Mouse (Mus musculus) embryonic facial prominence, embryonic 14.5 days (tissue): ENCODE measurements at regions not wholly inside any gene's neighbourhood (a gene's known extent, or its start where the extent isn't known, plus 50 kb on each side); places are given as distances from the start of the nearest gene placed in this dataset.
A peak's percentile ranks its signal among the peaks of the same experiment; 100 is the strongest.

Source experiments
- ATAC-seq: fragments of 200-750 bp; cut with Nextera tagmentation; 2 replicates; pipeline ENCODE4 v1.8.0; 2017; ENCODE audit warnings: low read depth, moderate number of reproducible peaks, moderate TSS enrichment
- DNase-seq: peaks from one replicate; pipeline ENCODE4 v3.0.0-alpha.2; 2015; ENCODE audit warnings: low spot score
- H3K27ac ChIP-seq: fragments of 300-500 bp; sonication (generic); replicated peaks from 2 replicates; pipeline ENCODE4 v1.5.1; 2014; ENCODE audit warnings: low read depth, mild to moderate bottlenecking, low read length, moderate library complexity
- H3K27me3 ChIP-seq: fragments of 300-500 bp; sonication (generic); replicated peaks from 2 replicates; pipeline ENCODE4 v1.6.1; 2014; ENCODE audit warnings: low read length; ENCODE audit not compliant: control insufficient read depth, insufficient read depth
- H3K36me3 ChIP-seq: fragments of 300-500 bp; sonication (generic); 2 replicates; pipeline ENCODE4 v1.6.1; 2014; ENCODE audit warnings: low read length, mixed read lengths; ENCODE audit not compliant: control insufficient read depth, insufficient read depth
- H3K4me1 ChIP-seq: fragments of 300-500 bp; sonication (generic); 2 replicates; pipeline ENCODE4 v1.6.1; 2014; ENCODE audit warnings: antibody characterized with exemption, low read length; ENCODE audit not compliant: control insufficient read depth, insufficient read depth
- H3K4me2 ChIP-seq: fragments of 300-500 bp; sonication (generic); 2 replicates; pipeline ENCODE4 v1.6.1; 2014; ENCODE audit warnings: low read depth, mild to moderate bottlenecking, low read length, moderate library complexity, mixed read lengths
- H3K4me3 ChIP-seq: fragments of 300-500 bp; sonication (generic); 2 replicates; pipeline ENCODE4 v1.5.1; 2014; ENCODE audit warnings: low read depth, mild to moderate bottlenecking, low read length
- H3K9ac ChIP-seq: fragments of 300-500 bp; sonication (generic); 2 replicates; pipeline ENCODE4 v1.6.1; 2014; ENCODE audit warnings: low read depth, mild to moderate bottlenecking, low read length, moderate library complexity, mixed read lengths
- H3K9me3 ChIP-seq: fragments of 300-500 bp; sonication (generic); 2 replicates; pipeline ENCODE4 v1.6.1; 2016; ENCODE audit warnings: low read length; ENCODE audit not compliant: control insufficient read depth
- WGBS: fragments of 180-500 bp; shearing (Covaris S2); extraction: QIAGEN DNeasy Blood & Tissue Kit; methylation state at CpG from one replicate; pipeline ENCODE4 v1.1.7; 2014; 5-methylcytosine and 5-hydroxymethylcytosine counted together

DNA sequence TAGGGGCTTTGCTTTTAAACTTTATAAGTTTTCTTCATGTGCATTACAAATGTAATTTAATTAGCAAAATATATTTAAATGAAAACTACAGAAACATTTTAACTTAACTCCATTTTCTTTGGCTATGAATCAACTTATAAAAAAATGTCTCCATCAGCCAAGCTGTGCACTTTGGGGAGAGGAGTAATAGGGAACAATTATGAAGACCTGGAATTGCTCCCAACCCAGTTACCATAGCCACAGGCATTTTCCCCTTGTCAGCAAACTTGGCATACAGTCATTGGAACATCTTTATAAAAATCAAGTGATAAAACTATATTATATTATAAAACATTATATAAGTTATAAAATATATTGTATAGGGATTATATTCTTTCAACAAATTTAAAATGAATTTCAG lies 65.0 kb downstream of the Atxn7l3b start:
- Histone ChIP-seq H3K4me1 (peaks cover 4% of the 10 kb centered on the region; the same call in 1 of the 2 replicates), H3K27me3 (no peaks in the 10 kb centered on the region), H3K4me3 (no peak overlapping the region), H3K9me3 (no peaks in the 10 kb centered on the region), H3K36me3 (no peaks in the 10 kb centered on the region), H3K9ac (no peak overlapping the region), H3K27ac (no peak overlapping the region), H3K4me2 (no peak overlapping the region)
- peak; percentile 61 for DNase-seq
- no peak for ATAC-seq

DNA sequence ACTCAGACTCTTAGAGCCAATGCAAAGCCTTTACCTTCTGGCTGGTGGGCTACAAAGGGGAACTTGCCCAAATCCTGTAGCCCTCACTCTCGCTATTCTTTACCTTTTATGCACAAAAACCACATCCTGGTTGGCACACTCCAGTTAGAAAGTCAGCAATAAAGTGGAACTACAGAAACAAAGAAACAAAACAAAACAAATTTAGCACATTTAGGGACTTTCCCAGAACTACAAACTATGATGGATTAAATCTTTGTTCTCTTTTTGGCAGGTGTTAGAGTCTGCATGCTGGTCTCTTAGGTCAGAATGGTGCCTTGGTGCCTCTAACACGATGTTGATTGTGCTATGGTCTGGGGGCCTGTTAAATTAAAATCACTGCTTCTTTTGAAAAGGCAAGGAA lies 65.4 kb downstream of the Atxn7l3b start:
- WGBS, result 41% methylated on average over 2 of the region's 2 CpGs
- Histone ChIP-seq H3K4me1 (peaks cover 4% of the 10 kb centered on the region; the same call in 1 of the 2 replicates), H3K4me2 (no peak overlapping the region), H3K9me3 (no peaks in the 10 kb centered on the region), H3K9ac (no peak overlapping the region), H3K27me3 (no peaks in the 10 kb centered on the region), H3K36me3 (no peaks in the 10 kb centered on the region), H3K4me3 (no peak overlapping the region), H3K27ac (no peak overlapping the region)
- ATAC-seq (no peak), DNase-seq (peak; percentile 14)

DNA sequence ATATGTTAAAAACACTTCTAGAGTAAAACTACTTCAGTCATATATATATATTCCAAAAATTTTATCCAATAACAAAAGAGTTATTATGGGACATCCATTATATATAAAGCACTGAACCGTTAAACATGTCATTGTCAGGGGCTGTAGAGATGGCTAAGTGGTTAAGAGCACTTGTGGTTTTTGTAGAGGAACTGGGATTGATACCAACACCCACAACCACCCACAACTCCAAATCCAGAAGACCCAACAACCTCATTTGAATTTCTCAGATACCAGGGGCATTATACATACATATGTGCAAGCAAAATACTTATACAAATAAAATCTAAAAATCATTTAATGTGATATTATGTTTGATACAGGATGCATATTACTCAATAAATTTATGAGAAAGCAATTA lies 76.8 kb downstream of the Atxn7l3b start:
- Histone ChIP-seq H3K27me3 (no peaks in the 10 kb centered on the region), H3K9me3 (no peaks in the 10 kb centered on the region), H3K36me3 (no peaks in the 10 kb centered on the region), H3K9ac (no peak overlapping the region), H3K4me3 (no peak overlapping the region), H3K4me1 (no peaks in the 10 kb centered on the region), H3K4me2 (no peak overlapping the region), H3K27ac (no peak overlapping the region)
- WGBS, result 72% methylated on average over 1 of the region's 1 CpGs
- no peak for ATAC-seq
- DNase-seq, result no peak

DNA sequence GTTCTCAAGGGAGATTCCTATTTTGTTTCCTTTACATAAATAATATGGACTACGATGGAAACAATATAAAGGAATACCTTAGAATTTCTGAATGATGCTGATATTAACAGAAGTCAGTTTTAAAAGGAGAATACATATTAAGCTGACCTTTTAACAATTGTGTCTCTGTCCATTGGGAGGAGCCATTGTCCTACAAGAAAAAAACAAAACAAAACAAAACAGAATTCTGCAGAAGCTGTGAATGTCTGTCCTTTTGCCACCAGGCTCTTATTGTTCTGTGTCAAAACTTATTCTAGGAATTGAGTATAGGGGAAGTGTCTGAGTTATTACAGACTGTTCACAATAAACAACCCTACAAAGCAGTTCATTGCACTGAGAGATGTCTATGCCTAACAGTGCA lies 82.6 kb downstream of the Atxn7l3b start:
- H3K9ac ChIP-seq, result no peak overlapping the region
- DNase-seq (no peak), ATAC-seq (no peak)
- 71% methylated on average over 1 of the region's 1 CpGs for WGBS
- H3K36me3 ChIP-seq, result no peaks in the 10 kb centered on the region
- H3K9me3 ChIP-seq, result no peaks in the 10 kb centered on the region
- H3K27me3 ChIP-seq, result no peaks in the 10 kb centered on the region
- no peaks in the 10 kb centered on the region for H3K4me1 ChIP-seq
- no peak overlapping the region for H3K4me2 ChIP-seq
- H3K27ac ChIP-seq, result no peak overlapping the region
- H3K4me3 ChIP-seq, result no peak overlapping the region

DNA sequence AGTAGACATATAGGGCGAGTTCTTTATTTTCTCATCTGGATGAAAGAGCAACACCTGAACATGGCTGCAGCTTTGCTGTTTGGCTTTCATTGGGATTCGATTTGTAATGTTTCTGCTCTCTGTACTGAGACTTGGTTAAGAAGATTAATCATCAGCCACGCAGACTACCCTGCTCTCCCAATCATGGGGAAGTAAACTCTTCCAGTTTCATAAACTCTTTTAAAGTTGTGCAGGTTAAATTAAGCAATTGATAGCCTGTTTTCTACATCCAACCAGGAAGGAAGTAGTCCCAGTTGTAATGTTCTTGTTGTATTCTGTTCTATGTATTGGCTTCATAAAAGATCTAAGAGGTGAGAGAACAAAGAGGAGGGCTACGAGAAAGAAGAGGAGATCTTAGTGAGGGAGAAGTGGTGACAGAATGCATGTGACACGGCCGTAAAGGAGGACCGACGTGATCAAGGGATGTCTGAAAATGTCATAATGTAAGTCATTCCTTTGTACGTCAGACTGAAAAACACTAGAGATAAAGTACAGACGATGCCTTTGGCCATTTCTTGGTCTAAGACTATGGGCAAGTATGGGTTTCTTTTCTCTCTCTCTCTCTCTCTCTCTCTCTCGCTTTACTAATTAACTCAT lies 91.3 kb downstream of the Atxn7l3b start:
- Histone ChIP-seq H3K9ac (no peak overlapping the region), H3K4me1 (no peaks in the 10 kb centered on the region), H3K9me3 (no peaks in the 10 kb centered on the region), H3K4me3 (no peak overlapping the region), H3K4me2 (no peak overlapping the region), H3K27me3 (no peaks in the 10 kb centered on the region), H3K36me3 (no peaks in the 10 kb centered on the region), H3K27ac (no peak overlapping the region)
- DNase-seq (no peak), ATAC-seq (no peak)
- WGBS, result 84% methylated on average over 11 of the region's 11 CpGs

DNA sequence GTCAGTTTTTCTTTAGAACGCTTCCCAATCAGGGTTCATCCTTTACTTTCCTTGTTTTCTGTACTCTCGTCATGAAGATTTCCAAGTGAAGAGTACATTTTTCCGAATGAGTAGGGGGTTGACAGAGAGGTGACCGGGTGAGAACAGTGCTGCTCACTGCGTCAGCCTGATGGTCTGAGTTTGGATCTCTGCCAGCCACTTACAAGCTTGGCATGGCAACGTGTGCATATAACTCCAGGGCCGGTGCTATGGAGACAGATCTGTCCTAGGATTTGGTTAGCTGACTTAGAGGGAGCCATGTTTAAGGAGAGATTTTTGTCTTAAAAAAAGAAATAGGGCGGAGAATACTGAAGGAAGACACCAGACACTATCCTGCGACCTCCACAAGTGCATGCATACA lies 92.8 kb downstream of the Atxn7l3b start:
- Histone ChIP-seq H3K9ac (no peak overlapping the region), H3K4me1 (no peaks in the 10 kb centered on the region), H3K4me3 (no peak overlapping the region), H3K27me3 (no peaks in the 10 kb centered on the region), H3K36me3 (no peaks in the 10 kb centered on the region), H3K4me2 (no peak overlapping the region), H3K27ac (no peak overlapping the region), H3K9me3 (no peaks in the 10 kb centered on the region)
- 77% methylated on average over 9 of the region's 9 CpGs for WGBS
- DNase-seq, result no peak
- ATAC-seq, result no peak

DNA sequence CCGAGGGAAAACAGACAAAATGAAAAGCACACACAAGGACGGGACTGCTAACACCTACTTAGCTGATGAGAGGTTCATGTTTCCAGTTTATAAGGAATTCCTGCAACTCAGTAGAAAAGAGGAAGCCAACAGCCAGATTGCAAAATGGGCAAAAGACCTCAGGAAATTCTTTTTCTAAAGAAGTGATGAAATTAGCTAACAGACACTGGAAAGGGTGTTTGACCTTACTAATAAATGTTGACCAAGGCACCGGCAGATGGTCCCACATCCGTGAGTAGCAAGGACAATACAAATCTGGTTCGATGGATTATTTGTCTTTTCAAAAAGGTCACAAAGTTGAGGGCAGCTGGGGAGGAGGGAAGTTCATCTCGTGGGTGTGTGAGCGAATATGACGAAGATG lies 93.3 kb downstream of the Atxn7l3b start:
- DNase-seq (no peak), ATAC-seq (no peak)
- no peaks in the 10 kb centered on the region for H3K36me3 ChIP-seq
- no peaks in the 10 kb centered on the region for H3K4me1 ChIP-seq
- H3K4me2 ChIP-seq, result no peak overlapping the region
- H3K27ac ChIP-seq, result no peak overlapping the region
- 63% methylated on average over 8 of the region's 8 CpGs for WGBS
- no peak overlapping the region for H3K4me3 ChIP-seq
- no peak overlapping the region for H3K9ac ChIP-seq
- no peaks in the 10 kb centered on the region for H3K9me3 ChIP-seq
- no peaks in the 10 kb centered on the region for H3K27me3 ChIP-seq

DNA sequence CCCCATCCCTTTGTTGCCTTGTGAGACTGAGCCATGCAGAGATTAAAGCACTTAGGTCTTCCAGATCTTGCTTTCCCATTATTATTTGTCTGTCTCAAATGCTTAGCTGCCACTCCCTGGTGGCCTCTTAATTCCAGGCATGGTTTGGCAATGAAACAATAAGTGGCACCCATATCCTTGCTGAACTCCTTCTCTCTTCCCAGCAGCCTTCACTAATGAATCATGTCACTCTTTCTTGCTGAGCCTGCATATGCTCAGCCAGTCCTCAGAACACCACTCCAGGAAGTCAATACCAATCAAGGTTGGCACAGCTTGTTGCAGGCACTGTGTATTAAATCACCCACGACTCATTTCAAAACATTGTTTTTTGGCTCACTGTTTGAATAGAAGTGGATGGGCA lies 118.6 kb downstream of the Atxn7l3b start:
- Histone ChIP-seq H3K4me3 (no peak overlapping the region), H3K9ac (no peak overlapping the region), H3K4me2 (no peak overlapping the region), H3K27ac (no peak overlapping the region), H3K36me3 (no peaks in the 10 kb centered on the region), H3K27me3 (no peaks in the 10 kb centered on the region), H3K9me3 (no peaks in the 10 kb centered on the region), H3K4me1 (no peaks in the 10 kb centered on the region)
- 42% methylated on average over 1 of the region's 1 CpGs for WGBS
- DNase-seq (peak; percentile 7), ATAC-seq (no peak)

DNA sequence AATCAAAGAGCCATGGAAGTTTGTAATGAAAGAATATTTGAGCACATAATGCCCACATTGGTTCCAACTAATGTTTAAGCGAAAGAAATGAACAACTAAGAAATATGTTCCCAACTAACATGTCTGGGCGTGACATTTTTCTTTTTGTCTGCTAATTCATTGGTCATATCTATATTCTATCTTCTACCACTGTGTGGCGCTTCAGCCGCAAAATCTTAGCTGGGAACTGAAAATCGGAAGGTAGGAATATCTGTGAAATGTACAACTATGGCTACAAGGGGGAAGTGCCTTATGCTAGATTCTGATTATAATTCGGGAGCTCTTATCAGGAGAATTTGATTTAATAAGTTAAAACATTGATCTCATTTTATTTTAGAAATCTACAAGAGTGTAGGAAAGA lies 125.2 kb downstream of the Atxn7l3b start:
- no peak overlapping the region for H3K9ac ChIP-seq
- DNase-seq (peak; percentile 19), ATAC-seq (no peak)
- H3K9me3 ChIP-seq, result no peaks in the 10 kb centered on the region
- WGBS, result 41% methylated on average over 6 of the region's 6 CpGs
- no peaks in the 10 kb centered on the region for H3K4me1 ChIP-seq
- H3K27ac ChIP-seq, result no peak overlapping the region
- no peak overlapping the region for H3K4me2 ChIP-seq
- H3K36me3 ChIP-seq, result no peaks in the 10 kb centered on the region
- H3K4me3 ChIP-seq, result no peak overlapping the region
- H3K27me3 ChIP-seq, result no peaks in the 10 kb centered on the region
